Mouse (Mus musculus) small intestine, adult 10 weeks (tissue): ENCODE data around the gene Plin2. TPM values are rescaled to one million over a fixed set of nuclear protein-coding genes. Genes with fewer than 3 reads are reported as not detected.

Source experiments
- polyA plus RNA-seq: library from polyadenylated mRNA; stranded (reverse); fragments of 350-450 nt; fragmentation: Illumina TruSeq; extraction: RNeasy Lipid Tissue Mini Kit (QIAGEN cat#74804); gene quantifications from one replicate; pipeline ENCODE4 v1.2.3, GENCODE M21; 2014; ENCODE audit warnings: low replicate concordance

Gene Plin2
- polyA plus RNA-seq, result 8.9 TPM

GRCm38 (mm10) chr4:86669780-86670201 is at the start of gene Plin2:
Gene Plin2 (minus strand): TSS chr4:86670060.

GRCm38 (mm10) chr4:86611524-86612288 is 58.2 kb downstream of the Plin2 start, which contains the start of gene Haus6:
Gene Haus6 (minus strand): TSS chr4:86612055.

Other genes starting within 250 kb of the Plin2 start
- not detected for gene Saxo1, start 111.7 kb downstream of the Plin2 start, polyA plus RNA-seq
- 51.0 TPM for gene Rraga, start 94.4 kb downstream of the Plin2 start, polyA plus RNA-seq
- gene Haus6, start 58.0 kb downstream of the Plin2 start, polyA plus RNA-seq, result 14.9 TPM
- gene Dennd4c, start 78.5 kb upstream of the Plin2 start, polyA plus RNA-seq, result 59.5 TPM
- 539 TPM for gene Rps6, start 187.4 kb upstream of the Plin2 start, polyA plus RNA-seq
- 23.8 TPM for gene Acer2, start 204.3 kb upstream of the Plin2 start, polyA plus RNA-seq